Mouse (Mus musculus): ENCODE results near the gene Snrpb2. TPM values are rescaled to one million over a fixed set of nuclear protein-coding genes. Genes with fewer than 3 reads are reported as not detected.

Gene Snrpb2
- polyA plus RNA-seq (2017; shearing (Covaris generic)) = 10 to 100 TPM; 71.1 to 75.8 TPM

GRCm38 (mm10) chr2:143062812-143063792 lies at the start of gene Snrpb2:
TSS of gene Snrpb2 (plus strand) at chr2:143063039.

DNA sequence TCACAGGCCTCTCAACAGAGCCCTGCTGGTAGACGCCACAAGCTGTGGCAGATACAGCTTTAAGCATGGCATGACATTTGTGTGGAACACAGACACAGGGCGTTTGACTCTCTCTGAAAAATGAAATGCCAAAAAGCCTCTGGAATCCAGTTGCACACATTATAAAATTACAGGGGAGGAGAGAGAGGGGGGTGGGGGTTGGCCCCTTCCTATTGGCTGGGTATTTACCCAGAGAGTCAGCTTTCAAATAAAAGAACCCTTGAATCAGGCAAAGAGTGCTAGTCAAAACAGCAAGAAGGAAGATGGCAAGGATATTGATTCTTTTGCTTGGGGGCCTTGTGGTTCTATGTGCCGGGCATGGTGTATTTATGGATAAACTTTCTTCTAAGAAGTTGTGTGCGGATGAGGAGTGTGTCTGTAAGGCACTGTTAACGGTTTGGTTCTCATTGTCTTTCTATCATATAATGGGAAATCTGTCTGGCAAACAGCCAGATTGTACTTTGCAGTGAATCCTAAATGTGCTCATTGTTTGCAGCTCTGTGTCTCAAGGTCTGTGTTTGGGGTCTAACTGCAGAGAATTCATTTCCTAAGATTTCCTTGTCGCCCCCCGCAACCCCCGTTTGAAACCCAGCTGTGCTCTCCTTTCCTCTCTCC lies 15.5 kb downstream of the Snrpb2 start, which contains the start of gene Otor:
TSS of gene Otor (plus strand) at position 276 of the 654 bp plus-strand sequence.

Other genes with a start within 250 kb of the Snrpb2 start
- gene Kif16b, start 161.5 kb upstream of the Snrpb2 start, polyA plus RNA-seq (2017; shearing (Covaris generic)) = 10 to 100 TPM; 13.7 TPM
- under 1 TPM in 1 of 2 experiments, not detected in 1; 0.31 TPM for gene Otor, start 15.4 kb downstream of the Snrpb2 start, polyA plus RNA-seq (2017; shearing (Covaris generic))

All from activated CD4-positive, CD25-positive, alpha-beta regulatory T cell (primary cell).